Mouse (Mus musculus) hindbrain, embryonic 13.5 days (tissue): ENCODE results near the gene Gp1bb. TPM values are rescaled to one million over a fixed set of nuclear protein-coding genes. Genes with fewer than 3 reads are reported as not detected.

Source experiments
- ATAC-seq: fragments of 200-750 bp; cut with Nextera tagmentation; 2 replicates; pipeline ENCODE4 v1.8.0; 2017; ENCODE audit warnings: moderate TSS enrichment; ENCODE audit not compliant: low FRiP score
- H3K27ac ChIP-seq: fragments of 300-500 bp; sonication (generic); 2 replicates; pipeline ENCODE4 v1.5.1; 2015; ENCODE audit warnings: inconsistent platforms, mild to moderate bottlenecking, moderate library complexity
- H3K27me3 ChIP-seq: fragments of 300-500 bp; sonication (generic); 2 replicates; pipeline ENCODE4 v1.6.1; 2015; ENCODE audit warnings: mild to moderate bottlenecking, inconsistent platforms
- H3K36me3 ChIP-seq: fragments of 300-500 bp; sonication (generic); 2 replicates; pipeline ENCODE4 v1.6.1; 2015; ENCODE audit warnings: mild to moderate bottlenecking, inconsistent platforms
- H3K4me1 ChIP-seq: fragments of 300-500 bp; sonication (generic); replicated peaks from 2 replicates; pipeline ENCODE4 v1.6.1; 2015; ENCODE audit warnings: inconsistent platforms
- H3K4me2 ChIP-seq: fragments of 300-500 bp; sonication (generic); 2 replicates; pipeline ENCODE4 v1.6.1; 2015; ENCODE audit warnings: inconsistent platforms, mild to moderate bottlenecking, moderate library complexity
- H3K4me3 ChIP-seq: fragments of 300-500 bp; sonication (generic); 2 replicates; pipeline ENCODE4 v1.5.1; 2015; ENCODE audit warnings: mild to moderate bottlenecking, inconsistent platforms
- H3K9ac ChIP-seq: fragments of 300-500 bp; sonication (generic); 2 replicates; pipeline ENCODE4 v1.6.1; 2015; ENCODE audit warnings: mild to moderate bottlenecking, inconsistent platforms
- H3K9me3 ChIP-seq: fragments of 300-500 bp; sonication (generic); 2 replicates; pipeline ENCODE4 v1.6.1; 2016; ENCODE audit warnings: inconsistent platforms
- WGBS: fragments of 180-500 bp; shearing (Covaris S2); methylation state at CpG from one replicate; pipeline ENCODE4 v1.1.7; 2015; 5-methylcytosine and 5-hydroxymethylcytosine counted together
- polyA plus RNA-seq: library from polyadenylated mRNA; unstranded; fragments of >200 nt; fragmentation: Nextera tagmentation; extraction: Ambion mirVana; gene quantifications from 2 replicates; pipeline ENCODE4 v1.2.1, GENCODE M21; 2015

The Gp1bb gene
- polyA plus RNA-seq, 1 experiment from 2014 or later = 11.2 TPM

GRCm38 (mm10) chr16:18638396-18638795 is 16.2 kb upstream of the Gp1bb start:
- no peak overlapping the region for H3K27ac ChIP-seq
- 0 out of 2 replicates have a peak, but pooled peaks cover 7% of the 10 kb centered on the region for H3K27me3 ChIP-seq
- H3K4me1 ChIP-seq = no peaks in the 10 kb centered on the region
- no peak overlapping the region for H3K4me3 ChIP-seq
- H3K9ac ChIP-seq = no peak overlapping the region
- no peaks in the 10 kb centered on the region for H3K9me3 ChIP-seq
- no peak for ATAC-seq
- 58% methylated on average over 2 of the region's 2 CpGs for WGBS
- no peak overlapping the region for H3K4me2 ChIP-seq
- no peaks in the 10 kb centered on the region for H3K36me3 ChIP-seq

GRCm38 (mm10) chr16:18636804-18637203 is 14.6 kb upstream of the Gp1bb start:
- Histone ChIP-seq H3K36me3 (no peaks in the 10 kb centered on the region), H3K4me3 (no peak overlapping the region), H3K27me3 (0 out of 2 replicates have a peak, but pooled peaks cover 7% of the 10 kb centered on the region), H3K4me1 (no peaks in the 10 kb centered on the region), H3K4me2 (no peak overlapping the region), H3K9me3 (no peaks in the 10 kb centered on the region), H3K9ac (no peak overlapping the region), H3K27ac (no peak overlapping the region)
- no peak for ATAC-seq
- 48% methylated on average over 3 of the region's 3 CpGs for WGBS

GRCm38 (mm10) chr16:18636401-18636800 is 14.2 kb upstream of the Gp1bb start:
- Histone ChIP-seq H3K9ac (no peak overlapping the region), H3K27me3 (0 out of 2 replicates have a peak, but pooled peaks cover 7% of the 10 kb centered on the region), H3K4me2 (no peak overlapping the region), H3K4me1 (no peaks in the 10 kb centered on the region), H3K4me3 (no peak overlapping the region), H3K9me3 (no peaks in the 10 kb centered on the region), H3K36me3 (no peaks in the 10 kb centered on the region), H3K27ac (no peak overlapping the region)
- no peak for ATAC-seq
- 84% methylated on average over 5 of the region's 5 CpGs for WGBS

- WGBS = 33% methylated on average over 1 of the region's 1 CpGs
These were observed 11.1 kb upstream of the Gp1bb start for GRCm38 (mm10) chr16:18633333-18633732.

DNA sequence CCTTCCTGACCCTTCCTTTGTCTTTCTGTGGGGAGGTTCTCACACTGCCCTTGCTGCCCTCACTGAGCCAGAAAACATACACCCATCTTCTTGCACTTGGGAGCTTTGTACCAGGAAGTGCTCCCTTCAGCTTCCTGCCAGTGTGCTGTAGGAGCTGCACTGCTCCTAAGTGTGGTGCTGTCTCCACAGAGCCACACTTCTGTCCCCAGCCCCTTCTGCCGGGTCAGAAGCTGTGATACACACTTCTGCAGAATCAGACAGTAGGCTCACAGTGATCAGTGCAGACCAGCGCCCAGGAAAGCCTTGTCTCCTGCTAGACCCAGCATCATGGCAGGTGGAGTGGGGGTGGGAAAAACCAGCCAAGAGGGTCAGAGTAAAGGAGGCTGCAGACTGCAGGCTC is 10.6 kb upstream of the Gp1bb start:
- Histone ChIP-seq H3K9me3 (no peaks in the 10 kb centered on the region), H3K4me2 (no peak overlapping the region), H3K9ac (no peak overlapping the region), H3K4me1 (peaks cover 20% of the 10 kb centered on the region), H3K27ac (no peak overlapping the region), H3K36me3 (no peaks in the 10 kb centered on the region), H3K27me3 (0 out of 2 replicates have a peak, but pooled peaks cover 4% of the 10 kb centered on the region), H3K4me3 (no peak overlapping the region)
- WGBS = 65% methylated on average over 2 of the region's 2 CpGs
- ATAC-seq = no peak

More at GRCm38 (mm10) chr16:18633333-18633732, 11.1 kb upstream of the Gp1bb start:
- H3K4me3 ChIP-seq = no peak overlapping the region
- H3K27me3 ChIP-seq = 0 out of 2 replicates have a peak, but pooled peaks cover 4% of the 10 kb centered on the region
- peaks cover 14% of the 10 kb centered on the region for H3K4me1 ChIP-seq
- no peaks in the 10 kb centered on the region for H3K9me3 ChIP-seq
- H3K4me2 ChIP-seq = no peak overlapping the region
- H3K36me3 ChIP-seq = no peaks in the 10 kb centered on the region
- no peak overlapping the region for H3K27ac ChIP-seq
- no peak overlapping the region for H3K9ac ChIP-seq
- no peak for ATAC-seq

- Histone ChIP-seq H3K9ac (no peak overlapping the region), H3K4me2 (no peak overlapping the region), H3K4me1 (peaks cover 27% of the 10 kb centered on the region), H3K9me3 (no peaks in the 10 kb centered on the region), H3K27me3 (0 out of 2 replicates have a peak, but pooled peaks cover 6% of the 10 kb centered on the region), H3K27ac (no peak overlapping the region), H3K4me3 (no peak overlapping the region), H3K36me3 (no peaks in the 10 kb centered on the region)
- WGBS = 56% methylated on average over 3 of the region's 3 CpGs
- no peak for ATAC-seq
These were observed 9.9 kb upstream of the Gp1bb start for GRCm38 (mm10) chr16:18632059-18632458.

GRCm38 (mm10) chr16:18631141-18631540 is 8.9 kb upstream of the Gp1bb start:
- no peak for ATAC-seq

GRCm38 (mm10) chr16:18630291-18630690 is 8.1 kb upstream of the Gp1bb start:
- ATAC-seq = peak; percentile 1; the same call in 1 of the 2 replicates
- Histone ChIP-seq H3K9me3 (no peaks in the 10 kb centered on the region), H3K27ac (peak overlapping the region; percentile 94), H3K4me1 (peaks cover 45% of the 10 kb centered on the region), H3K36me3 (peaks cover 5% of the 10 kb centered on the region), H3K9ac (peak overlapping the region; percentile 96), H3K4me3 (peak overlapping the region; percentile 84), H3K4me2 (peak overlapping the region; percentile 88), H3K27me3 (peaks cover 15% of the 10 kb centered on the region)
- 56% methylated on average over 5 of the region's 5 CpGs for WGBS

More at GRCm38 (mm10) chr16:18631141-18631540, 8.9 kb upstream of the Gp1bb start:
- peaks cover 7% of the 10 kb centered on the region; the same call in 1 of the 2 replicates for H3K27me3 ChIP-seq
- no peaks in the 10 kb centered on the region for H3K36me3 ChIP-seq
- H3K9ac ChIP-seq = no peak overlapping the region
- H3K4me2 ChIP-seq = no peak overlapping the region
- no peak overlapping the region for H3K4me3 ChIP-seq
- no peaks in the 10 kb centered on the region for H3K9me3 ChIP-seq
- WGBS = 54% methylated on average over 7 of the region's 7 CpGs
- peaks cover 36% of the 10 kb centered on the region for H3K4me1 ChIP-seq
- no peak overlapping the region for H3K27ac ChIP-seq

- Histone ChIP-seq H3K9ac (peak within 1 kb of the TSS; percentile 96), H3K4me2 (peak within 1 kb of the TSS; percentile 88), H3K9me3 (no peaks in the 10 kb centered on the region), H3K27me3 (peaks cover 19% of the 10 kb centered on the region), H3K36me3 (peaks cover 11% of the 10 kb centered on the region), H3K4me1 (peaks cover 45% of the 10 kb centered on the region), H3K27ac (peak within 1 kb of the TSS; percentile 94), H3K4me3 (peak within 1 kb of the TSS; percentile 84)
- 1% methylated on average over 55 of the region's 93 CpGs for WGBS
- peak; percentile 58 for ATAC-seq
These were observed 7.4 kb upstream of the Gp1bb start, which contains the start of gene Sept5 for GRCm38 (mm10) chr16:18629390-18630231. Gene Sept5 (minus strand): TSS chr16:18629954.

DNA sequence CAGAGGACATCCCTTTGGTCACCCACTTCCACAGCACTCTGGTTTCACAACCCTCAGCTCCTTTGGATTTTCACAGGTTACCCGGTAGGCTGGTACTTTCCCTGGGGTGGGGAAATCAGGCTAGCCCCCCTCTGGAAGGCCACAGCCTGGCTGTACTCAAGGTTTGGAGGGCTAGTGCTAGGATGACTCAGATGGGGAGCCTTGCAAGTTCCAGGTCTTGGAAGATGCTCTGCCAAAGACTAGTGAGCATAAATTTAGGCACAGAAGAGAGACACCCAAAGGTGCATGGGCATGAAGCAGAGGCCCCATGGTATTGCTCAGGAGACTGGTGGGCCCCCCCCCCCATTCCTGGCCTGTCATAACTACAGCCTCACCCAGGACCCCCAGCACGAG is 6.7 kb upstream of the Gp1bb start:
- Histone ChIP-seq H3K4me2 (peak overlapping the region; percentile 88), H3K4me1 (peaks cover 45% of the 10 kb centered on the region), H3K36me3 (peaks cover 18% of the 10 kb centered on the region), H3K9me3 (no peaks in the 10 kb centered on the region), H3K4me3 (peak overlapping the region; percentile 84), H3K27me3 (peaks cover 25% of the 10 kb centered on the region), H3K27ac (peak overlapping the region; percentile 94), H3K9ac (peak overlapping the region; percentile 96)
- 29% methylated on average over 2 of the region's 2 CpGs for WGBS
- peak; percentile 0; the same call in 1 of the 2 replicates for ATAC-seq

DNA sequence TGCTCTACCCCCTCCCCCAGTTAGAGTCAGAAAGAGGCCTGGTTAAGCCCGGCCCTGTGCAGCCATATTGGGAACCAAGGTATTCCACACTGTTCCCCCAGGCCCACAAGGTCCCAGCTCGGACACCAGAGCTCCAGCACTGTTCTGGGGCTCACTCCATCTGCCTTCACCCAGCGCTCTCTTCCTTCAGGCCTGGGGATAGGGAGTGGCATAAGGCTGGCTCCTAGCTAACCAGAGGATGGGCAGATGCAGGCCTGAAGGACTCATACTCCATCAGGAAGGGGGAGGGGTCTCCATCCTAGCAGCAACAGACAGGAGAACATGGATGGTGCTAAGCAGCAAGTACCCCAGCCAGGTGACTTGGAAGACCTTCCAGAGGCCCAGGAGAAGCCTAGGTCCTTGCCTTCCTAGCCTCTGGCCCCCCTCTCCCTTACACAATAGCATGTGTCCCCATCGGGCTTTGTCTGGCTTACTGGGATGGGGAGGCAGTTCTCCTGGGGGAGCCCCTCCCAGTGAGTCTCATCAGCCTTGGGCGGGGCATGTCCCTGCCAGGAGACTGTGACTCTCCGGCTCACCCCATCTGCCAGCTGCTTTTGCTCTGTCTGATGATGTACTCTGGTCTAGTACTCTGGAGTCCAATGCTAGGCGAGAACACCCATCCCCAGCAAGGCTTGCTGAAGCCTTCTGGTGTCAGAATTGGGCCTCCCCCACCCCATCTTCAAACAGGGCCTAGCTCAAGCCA is 6.2 kb upstream of the Gp1bb start:
- H3K4me3 ChIP-seq = peak overlapping the region; percentile 84
- H3K9me3 ChIP-seq = no peaks in the 10 kb centered on the region
- peaks cover 24% of the 10 kb centered on the region for H3K36me3 ChIP-seq
- no peak for ATAC-seq
- WGBS = 52% methylated on average over 7 of the region's 7 CpGs
- H3K27ac ChIP-seq = peak overlapping the region; percentile 94
- peaks cover 31% of the 10 kb centered on the region for H3K27me3 ChIP-seq
- peak overlapping the region; percentile 88 for H3K4me2 ChIP-seq
- peak overlapping the region; percentile 96 for H3K9ac ChIP-seq
- H3K4me1 ChIP-seq = peaks cover 45% of the 10 kb centered on the region

DNA sequence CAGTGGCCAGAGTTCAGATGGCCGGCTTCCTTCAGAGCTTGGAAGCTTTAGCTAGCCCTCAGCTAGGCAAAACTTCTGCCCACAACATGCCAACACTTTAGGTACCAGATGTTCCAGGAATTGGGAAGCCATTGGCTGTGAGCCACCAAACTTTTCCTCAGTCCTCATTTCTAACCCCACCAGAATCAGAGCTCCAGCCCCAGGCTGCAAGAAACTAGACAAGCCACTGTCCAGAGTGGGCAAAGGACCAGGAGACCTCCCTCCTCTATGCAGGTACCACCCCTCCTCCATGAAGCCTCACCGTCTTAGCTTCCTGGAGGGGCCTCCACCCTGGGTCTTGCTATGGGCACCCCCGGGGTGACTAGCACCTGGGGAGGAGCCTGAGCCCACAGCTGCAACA is 5.0 kb upstream of the Gp1bb start:
- peak overlapping the region; percentile 84 for H3K4me3 ChIP-seq
- H3K27me3 ChIP-seq = peaks cover 43% of the 10 kb centered on the region
- H3K9ac ChIP-seq = peak overlapping the region; percentile 96
- no peak overlapping the region for H3K27ac ChIP-seq
- H3K4me1 ChIP-seq = peaks cover 46% of the 10 kb centered on the region
- 51% methylated on average over 3 of the region's 3 CpGs for WGBS
- no peaks in the 10 kb centered on the region for H3K9me3 ChIP-seq
- peak overlapping the region; percentile 88 for H3K4me2 ChIP-seq
- H3K36me3 ChIP-seq = peaks cover 36% of the 10 kb centered on the region
- ATAC-seq = no peak
